Mouse (Mus musculus) testis, adult 2 months (tissue): ENCODE measurements around the gene Gmeb1. TPM values are rescaled to one million over a fixed set of nuclear protein-coding genes. Genes with fewer than 3 reads are reported as not detected.

Experiments used
- H3K27ac ChIP-seq: fragments of 200-500 bp; 2 replicates; pipeline ENCODE4 v1.5.1; 2012; ENCODE audit warnings: low read depth, low read length; ENCODE audit not compliant: control insufficient read depth, insufficient read depth
- H3K27me3 ChIP-seq: fragments of 200-500 bp; 2 replicates; pipeline ENCODE4 v1.6.1; 2012; ENCODE audit warnings: mild to moderate bottlenecking, low read length, moderate library complexity; ENCODE audit not compliant: control insufficient read depth, insufficient read depth
- H3K36me3 ChIP-seq: fragments of 200-500 bp; 2 replicates; pipeline ENCODE4 v1.6.1; 2012; ENCODE audit warnings: mild to moderate bottlenecking, low read length; ENCODE audit not compliant: control insufficient read depth, insufficient read depth
- H3K4me1 ChIP-seq: fragments of 200-500 bp; 2 replicates; pipeline ENCODE4 v1.6.1; 2012; ENCODE audit warnings: low read length; ENCODE audit not compliant: control insufficient read depth, insufficient read depth
- H3K4me3 ChIP-seq: fragments of 200-500 bp; 2 replicates; pipeline ENCODE4 v1.5.1; 2012; ENCODE audit warnings: low read depth, mild to moderate bottlenecking, low read length, moderate library complexity, mixed read lengths; ENCODE audit not compliant: control insufficient read depth
- CTCF ChIP-seq: fragments of 200-500 bp; IDR thresholded peaks from 2 replicates; pipeline ENCODE4 v1.5.1; 2012; ENCODE audit warnings: low read depth, mild to moderate bottlenecking, inconsistent platforms, low read length, moderate library complexity; ENCODE audit not compliant: control insufficient read depth, insufficient read depth, insufficient replicate concordance
- POLR2A ChIP-seq: fragments of 200-500 bp; IDR thresholded peaks from 2 replicates; pipeline ENCODE4 v1.6.1; 2012; ENCODE audit warnings: low read depth, mild to moderate bottlenecking, inconsistent platforms, low read length, moderate library complexity; ENCODE audit not compliant: control insufficient read depth
- polyA plus RNA-seq: library from polyadenylated mRNA; depleted of rRNA; stranded (reverse); fragments of >200 nt; gene quantifications from 2 replicates; pipeline ENCODE4 v1.2.3, GENCODE M21; 2012

The Gmeb1 gene
- polyA plus RNA-seq, 1 experiment, result 13.7 TPM

- Histone ChIP-seq H3K36me3 (no peaks in the 10 kb centered on the region), H3K4me3 (no peak overlapping the region), H3K27me3 (no peaks in the 10 kb centered on the region), H3K27ac (no peak overlapping the region), H3K4me1 (peaks cover 4% of the 10 kb centered on the region)
- no peak for TF ChIP-seq CTCF
- TF ChIP-seq POLR2A, result no peak
Measured at GRCm38 (mm10) chr4:132256384-132256783, 5.0 kb downstream of the Gmeb1 start.

- Histone ChIP-seq H3K36me3 (no peaks in the 10 kb centered on the region), H3K27me3 (no peaks in the 10 kb centered on the region), H3K4me1 (no peaks in the 10 kb centered on the region), H3K4me3 (no peak overlapping the region), H3K27ac (no peak overlapping the region)
- TF ChIP-seq CTCF, result no peak
- no peak for TF ChIP-seq POLR2A
Measured at GRCm38 (mm10) chr4:132254986-132255385, 6.4 kb downstream of the Gmeb1 start.

- Histone ChIP-seq H3K27ac (no peak overlapping the region), H3K36me3 (no peaks in the 10 kb centered on the region), H3K4me1 (no peaks in the 10 kb centered on the region), H3K4me3 (no peak overlapping the region), H3K27me3 (no peaks in the 10 kb centered on the region)
- TF ChIP-seq POLR2A, result no peak
- no peak for TF ChIP-seq CTCF
Measured at GRCm38 (mm10) chr4:132253622-132254021, 7.8 kb downstream of the Gmeb1 start.

- no peak overlapping the region for H3K27ac ChIP-seq
- H3K4me1 ChIP-seq, result no peaks in the 10 kb centered on the region
- H3K4me3 ChIP-seq, result no peak overlapping the region
- TF ChIP-seq CTCF, result no peak
- TF ChIP-seq POLR2A, result no peak
- H3K27me3 ChIP-seq, result no peaks in the 10 kb centered on the region
- H3K36me3 ChIP-seq, result no peaks in the 10 kb centered on the region
Measured at GRCm38 (mm10) chr4:132253128-132253527, 8.3 kb downstream of the Gmeb1 start.

GRCm38 (mm10) chr4:132251596-132251995, 9.8 kb downstream of the Gmeb1 start:
- TF ChIP-seq CTCF (no peak), POLR2A (no peak)
- Histone ChIP-seq H3K36me3 (no peaks in the 10 kb centered on the region), H3K27me3 (no peaks in the 10 kb centered on the region), H3K4me3 (no peak overlapping the region), H3K4me1 (no peaks in the 10 kb centered on the region), H3K27ac (no peak overlapping the region)

GRCm38 (mm10) chr4:132247451-132247997, 13.9 kb downstream of the Gmeb1 start:
- H3K36me3 ChIP-seq, result no peaks in the 10 kb centered on the region
- no peaks in the 10 kb centered on the region for H3K4me1 ChIP-seq
- no peaks in the 10 kb centered on the region for H3K27me3 ChIP-seq
- H3K4me3 ChIP-seq, result no peak overlapping the region
- no peak for TF ChIP-seq CTCF
- H3K27ac ChIP-seq, result no peak overlapping the region

GRCm38 (mm10) chr4:132245643-132246042, 15.8 kb downstream of the Gmeb1 start:
- H3K4me1 ChIP-seq, result no peaks in the 10 kb centered on the region
- no peak overlapping the region for H3K27ac ChIP-seq
- H3K27me3 ChIP-seq, result no peaks in the 10 kb centered on the region
- H3K36me3 ChIP-seq, result no peaks in the 10 kb centered on the region
- TF ChIP-seq CTCF (no peak), POLR2A (no peak)
- H3K4me3 ChIP-seq, result no peak overlapping the region

GRCm38 (mm10) chr4:132241208-132241607, 20.2 kb downstream of the Gmeb1 start:
- Histone ChIP-seq H3K36me3 (no peaks in the 10 kb centered on the region), H3K4me1 (no peaks in the 10 kb centered on the region), H3K27ac (no peak overlapping the region), H3K27me3 (no peaks in the 10 kb centered on the region), H3K4me3 (no peak overlapping the region)
- TF ChIP-seq POLR2A (no peak), CTCF (no peak)
